Mouse (Mus musculus): ENCODE measurements around the gene Dph2. TPM values are rescaled to one million over a fixed set of nuclear protein-coding genes. Genes with fewer than 3 reads are reported as not detected.

Gene Dph2
- polyA plus RNA-seq, 1 experiment from 2014 or later, result 1.9 TPM

GRCm38 (mm10) chr4:117847011-117847410 is 44.8 kb downstream of the Dph2 start:
- Histone ChIP-seq H3K79me2 (ENCODE audit: inconsistent target) (no peaks in the 10 kb centered on the region), H3K4me3 (ENCODE audit: inconsistent target) (no peak overlapping the region), H3K27ac (no peak overlapping the region), H3K36me3 (ENCODE audit: inconsistent target) (no peaks in the 10 kb centered on the region)
- WGBS (ENCODE audit: missing documents), result 95% methylated on average over 2 of the region's 2 CpGs

- WGBS (ENCODE audit: missing documents), result 91% methylated on average over 4 of the region's 4 CpGs
Observed at GRCm38 (mm10) chr4:117846261-117846660, 45.6 kb downstream of the Dph2 start.

GRCm38 (mm10) chr4:117845316-117845715 is 46.5 kb downstream of the Dph2 start:
- Histone ChIP-seq H3K79me2 (ENCODE audit: inconsistent target) (no peaks in the 10 kb centered on the region), H3K36me3 (ENCODE audit: inconsistent target) (no peaks in the 10 kb centered on the region), H3K4me3 (ENCODE audit: inconsistent target) (no peak overlapping the region), H3K27ac (no peak overlapping the region)
- WGBS (ENCODE audit: missing documents), result 92% methylated on average over 11 of the region's 11 CpGs

More at GRCm38 (mm10) chr4:117846261-117846660, 45.6 kb downstream of the Dph2 start:
- Histone ChIP-seq H3K36me3 (ENCODE audit: inconsistent target) (no peaks in the 10 kb centered on the region), H3K79me2 (ENCODE audit: inconsistent target) (no peaks in the 10 kb centered on the region), H3K27ac (no peak overlapping the region), H3K4me3 (ENCODE audit: inconsistent target) (no peak overlapping the region)

GRCm38 (mm10) chr4:117844467-117844866 is 47.4 kb downstream of the Dph2 start:
- Histone ChIP-seq H3K79me2 (ENCODE audit: inconsistent target) (no peaks in the 10 kb centered on the region), H3K27ac (no peak overlapping the region), H3K4me3 (ENCODE audit: inconsistent target) (no peak overlapping the region), H3K36me3 (ENCODE audit: inconsistent target) (no peaks in the 10 kb centered on the region)
- 92% methylated on average over 5 of the region's 5 CpGs for WGBS (ENCODE audit: missing documents)

- H3K27ac ChIP-seq, result no peak overlapping the region
- H3K4me3 ChIP-seq (ENCODE audit: inconsistent target), result no peak overlapping the region
- 93% methylated on average over 5 of the region's 5 CpGs for WGBS (ENCODE audit: missing documents)
- no peaks in the 10 kb centered on the region for H3K79me2 ChIP-seq (ENCODE audit: inconsistent target)
- no peaks in the 10 kb centered on the region for H3K36me3 ChIP-seq (ENCODE audit: inconsistent target)
Observed at GRCm38 (mm10) chr4:117843101-117843500, 48.7 kb downstream of the Dph2 start.

- Histone ChIP-seq H3K79me2 (ENCODE audit: inconsistent target) (no peaks in the 10 kb centered on the region), H3K4me3 (ENCODE audit: inconsistent target) (no peak overlapping the region), H3K36me3 (ENCODE audit: inconsistent target) (no peaks in the 10 kb centered on the region), H3K27ac (no peak overlapping the region)
- WGBS (ENCODE audit: missing documents), result 87% methylated on average over 3 of the region's 3 CpGs
Observed at GRCm38 (mm10) chr4:117841566-117841965, 50.3 kb downstream of the Dph2 start.

- Histone ChIP-seq H3K27ac (no peak overlapping the region), H3K4me3 (ENCODE audit: inconsistent target) (no peak overlapping the region), H3K36me3 (ENCODE audit: inconsistent target) (no peaks in the 10 kb centered on the region), H3K79me2 (ENCODE audit: inconsistent target) (no peaks in the 10 kb centered on the region)
- WGBS (ENCODE audit: missing documents), result 100% methylated on average over 5 of the region's 5 CpGs
Observed at GRCm38 (mm10) chr4:117840821-117841220, 51.0 kb downstream of the Dph2 start.

GRCm38 (mm10) chr4:117839366-117839765 is 52.5 kb downstream of the Dph2 start:
- no peaks in the 10 kb centered on the region for H3K36me3 ChIP-seq (ENCODE audit: inconsistent target)
- WGBS (ENCODE audit: missing documents), result 85% methylated on average over 6 of the region's 6 CpGs
- H3K79me2 ChIP-seq (ENCODE audit: inconsistent target), result no peaks in the 10 kb centered on the region
- H3K4me3 ChIP-seq (ENCODE audit: inconsistent target), result no peak overlapping the region
- no peak overlapping the region for H3K27ac ChIP-seq

Other genes starting within 250 kb of the Dph2 start
- gene Dmap1, start 209.8 kb downstream of the Dph2 start, polyA plus RNA-seq (2018), result 10.3 to 15.0 TPM (median 15.0 TPM) in 3 replicates
- not detected in 3 replicates for gene Gm12845, start 167.6 kb downstream of the Dph2 start, polyA plus RNA-seq (2018)
- gene Klf17, start 126.4 kb downstream of the Dph2 start, polyA plus RNA-seq (2018), result not detected in 3 replicates
- gene Slc6a9, start 57.5 kb downstream of the Dph2 start, polyA plus RNA-seq (2018), result not detected in 3 replicates
- not detected in 3 replicates for gene Ccdc24, start 19.5 kb downstream of the Dph2 start, polyA plus RNA-seq (2018)
- gene B4galt2, start 8.5 kb downstream of the Dph2 start, polyA plus RNA-seq (2018), result 0.14 to 0.58 TPM in 2 of 3 replicates, not detected in the other
- gene Atp6v0b, start 4.7 kb downstream of the Dph2 start, polyA plus RNA-seq (2018), result 307 to 636 TPM (median 464 TPM) in 3 replicates
- 17.2 to 30.4 TPM (median 28.2 TPM) in 3 replicates for gene Ipo13, start 23.0 kb upstream of the Dph2 start, polyA plus RNA-seq (2018)
- not detected in 3 replicates for gene Artn, start 37.7 kb upstream of the Dph2 start, polyA plus RNA-seq (2018)
- gene St3gal3, start 242.9 kb upstream of the Dph2 start, polyA plus RNA-seq (2018), result 10.8 to 15.7 TPM (median 11.3 TPM) in 3 replicates